Mouse (Mus musculus) activated CD4-positive, CD25-positive, alpha-beta regulatory T cell, adult 4 months (primary cell): ENCODE results near the gene Actr5. TPM values are rescaled to one million over a fixed set of nuclear protein-coding genes. Genes with fewer than 3 reads are reported as not detected.

Experiments used
- ATAC-seq: one replicate; pipeline ENCODE4 v1.8.0; 2017
- polyA plus RNA-seq, 2 experiments: library from polyadenylated mRNA; unstranded; fragments of 100-300 nt; shearing (Covaris generic); gene quantifications; one replicate each; pipeline ENCODE4 v1.2.1; 2017

The Actr5 gene
- polyA plus RNA-seq: 1 to 10 TPM; 3.1 to 3.2 TPM

GRCm38 (mm10) chr2:158624718-158625222 lies at the start of gene Actr5:
Gene Actr5 (plus strand): TSS chr2:158624888.
- peak; percentile 90 for ATAC-seq

- no peak for ATAC-seq
These were observed 44.7 kb upstream of the Actr5 start for GRCm38 (mm10) chr2:158579979-158580378.

- ATAC-seq: no peak
These were observed 39.9 kb upstream of the Actr5 start for GRCm38 (mm10) chr2:158584621-158585358.

- ATAC-seq: no peak
These were observed 36.0 kb upstream of the Actr5 start for GRCm38 (mm10) chr2:158588524-158589271.

DNA sequence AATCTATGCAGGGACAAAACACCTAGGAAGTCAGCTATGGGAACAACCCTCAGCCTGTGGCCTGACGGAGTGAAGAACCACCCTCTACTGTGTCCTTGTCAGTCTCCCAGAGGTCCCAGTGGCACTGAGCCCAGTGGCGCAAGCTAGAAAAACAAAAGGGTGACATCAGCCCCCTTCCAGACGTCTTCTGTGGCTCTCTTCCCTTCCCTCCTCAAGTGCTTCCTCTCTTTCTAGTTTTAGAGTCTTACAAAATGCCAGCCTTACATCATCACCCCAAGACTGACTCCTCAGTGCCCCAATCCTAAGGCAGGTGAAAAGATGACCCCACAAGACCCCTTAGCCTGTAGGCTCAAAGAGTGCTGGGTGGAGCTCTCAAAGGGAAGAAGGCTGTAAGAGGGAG lies 34.2 kb upstream of the Actr5 start:
- ATAC-seq: no peak

DNA sequence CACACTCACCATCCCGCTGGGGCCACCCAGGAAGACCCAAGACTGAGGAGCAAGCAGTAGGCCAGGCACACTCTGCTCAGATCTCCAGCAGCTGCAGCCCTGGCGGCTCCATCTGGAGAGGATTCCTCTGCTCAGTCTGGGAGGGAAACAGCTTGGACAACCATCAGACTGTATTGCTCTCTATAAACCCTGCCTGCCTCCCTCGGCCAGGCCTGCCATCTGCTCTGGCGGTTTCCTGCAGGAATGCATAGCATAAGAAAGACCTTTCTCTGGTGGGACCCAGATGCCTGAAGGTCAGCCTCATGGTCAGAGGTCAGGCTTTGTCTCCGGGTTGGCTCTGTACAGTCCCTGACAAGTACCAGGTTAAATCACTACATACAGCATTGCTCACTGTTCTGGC lies 33.4 kb upstream of the Actr5 start:
- ATAC-seq: no peak

- no peak for ATAC-seq
These were observed 31.3 kb upstream of the Actr5 start for GRCm38 (mm10) chr2:158593371-158593770.

GRCm38 (mm10) chr2:158595103-158595502 lies 29.6 kb upstream of the Actr5 start:
- no peak for ATAC-seq

DNA sequence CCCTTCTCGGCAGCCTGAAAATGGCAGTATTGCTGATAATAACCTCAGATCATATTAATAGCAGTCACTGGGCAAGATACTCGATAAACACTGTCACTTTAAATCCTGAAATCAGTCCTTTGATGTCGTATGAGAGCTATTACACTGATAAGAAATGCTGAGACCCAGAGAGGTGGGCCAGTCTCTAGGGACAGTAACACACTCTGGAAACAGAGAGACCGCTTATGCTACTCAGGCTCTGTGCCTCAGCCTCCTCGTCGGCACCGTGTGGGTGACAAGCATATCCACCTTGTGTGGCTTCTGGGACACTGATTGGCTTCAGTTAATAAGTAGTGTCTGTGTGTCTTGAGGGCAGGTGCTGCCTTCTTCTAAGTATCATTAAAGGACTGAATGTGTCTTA lies 29.1 kb upstream of the Actr5 start:
- no peak for ATAC-seq

GRCm38 (mm10) chr2:158596803-158597202 lies 27.9 kb upstream of the Actr5 start:
- ATAC-seq: no peak

GRCm38 (mm10) chr2:158600517-158600916 lies 24.2 kb upstream of the Actr5 start:
- no peak for ATAC-seq

DNA sequence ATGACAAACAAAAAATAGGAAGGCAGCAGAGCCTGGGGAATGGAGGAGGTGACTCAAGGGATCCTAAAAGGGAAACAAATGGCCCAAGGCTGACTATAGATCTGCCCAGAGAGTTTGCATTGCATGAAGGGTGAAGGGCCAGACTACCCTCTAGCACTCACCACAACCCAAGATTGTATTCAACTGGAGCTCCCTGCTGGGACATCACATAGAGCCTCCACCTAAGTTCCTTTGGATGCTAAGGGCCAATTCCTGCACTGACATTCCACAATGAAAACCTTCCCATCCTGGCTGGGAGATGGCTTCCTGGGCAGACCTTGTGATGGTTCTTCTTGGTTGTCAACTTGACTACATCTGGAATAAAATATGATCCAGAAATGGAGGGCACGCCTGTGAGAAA lies 23.4 kb upstream of the Actr5 start:
- ATAC-seq: no peak

GRCm38 (mm10) chr2:158602663-158603062 lies 22.0 kb upstream of the Actr5 start:
- ATAC-seq: no peak

- ATAC-seq: no peak
These were observed 18.1 kb upstream of the Actr5 start for GRCm38 (mm10) chr2:158606511-158606964.

- ATAC-seq: no peak
These were observed 15.0 kb upstream of the Actr5 start for GRCm38 (mm10) chr2:158609681-158610080.

DNA sequence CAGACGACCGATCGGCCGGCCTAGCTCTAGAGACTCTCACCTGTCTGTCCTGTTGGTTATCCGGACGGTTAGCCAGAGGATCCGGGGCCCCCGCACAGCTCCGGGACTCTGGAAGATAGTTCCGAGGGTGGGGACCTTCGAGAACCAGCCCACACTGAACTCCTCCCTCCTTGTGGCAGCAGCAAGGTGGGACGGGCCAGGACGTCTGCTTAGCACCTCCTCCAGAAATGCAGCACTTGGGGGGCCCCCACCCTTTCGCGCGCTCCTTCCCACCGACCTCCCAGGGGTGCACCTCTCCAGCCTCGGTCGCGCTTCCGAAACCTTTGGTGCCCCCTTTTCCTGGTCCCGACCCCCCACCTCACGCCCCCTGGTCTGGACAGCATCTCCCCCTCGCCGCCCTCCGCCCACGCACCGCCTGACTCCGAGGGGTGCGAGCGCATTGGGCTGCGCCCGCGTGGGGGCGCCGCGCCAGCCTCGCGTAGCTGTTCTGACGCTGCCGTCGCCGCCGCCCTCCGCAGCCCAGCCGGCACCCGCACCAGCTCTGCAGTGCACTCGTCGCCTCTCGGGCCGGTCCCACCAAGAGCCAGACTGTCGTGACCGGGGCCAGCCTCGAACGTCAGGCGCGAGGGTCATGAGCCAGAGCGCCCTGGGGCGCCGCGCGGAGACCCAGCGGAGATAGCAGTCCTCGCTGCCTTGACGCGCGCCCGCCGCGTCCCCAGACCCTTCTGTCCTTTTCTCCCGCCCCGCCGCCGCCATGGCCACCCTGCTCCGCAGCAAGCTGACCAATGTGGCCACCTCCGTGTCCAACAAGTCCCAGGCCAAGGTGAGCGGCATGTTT lies 14.0 kb upstream of the Actr5 start, which contains the start of gene Slc32a1:
Gene Slc32a1 (plus strand): TSS at position 280 of the 838 bp plus-strand sequence.
- ATAC-seq: no peak

- ATAC-seq: no peak
These were observed 13.4 kb upstream of the Actr5 start for GRCm38 (mm10) chr2:158611326-158611719.

- no peak for ATAC-seq
These were observed 12.7 kb upstream of the Actr5 start for GRCm38 (mm10) chr2:158611726-158612670.

GRCm38 (mm10) chr2:158612671-158613250 lies 11.9 kb upstream of the Actr5 start:
- ATAC-seq: no peak

GRCm38 (mm10) chr2:158613541-158614417 lies 10.9 kb upstream of the Actr5 start:
- peak; percentile 80 for ATAC-seq
